Comparison of ENCODE assay signal across 30 mouse cellular contexts in the genomic region with DNA sequence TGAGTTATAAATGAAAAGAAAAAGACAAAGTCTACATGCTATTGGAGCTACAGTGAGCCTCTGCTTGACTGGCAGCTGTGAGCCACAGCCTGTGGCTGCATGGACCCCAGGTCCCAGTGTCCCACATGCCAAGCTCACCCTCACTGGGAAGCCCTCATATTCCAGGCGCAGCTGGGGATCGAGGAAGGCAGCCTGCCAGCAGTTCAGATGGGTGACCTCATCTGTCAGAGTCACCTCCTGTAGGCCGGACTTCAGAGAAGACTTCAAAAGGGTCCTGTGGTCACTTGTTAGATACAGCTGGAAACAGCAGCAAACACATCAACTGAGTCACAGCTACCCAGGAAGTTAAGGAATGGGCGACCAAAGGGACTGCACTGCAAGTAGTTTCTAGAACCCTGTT. TPM values are rescaled to one million over a fixed set of nuclear protein-coding genes. Genes with fewer than 3 reads are reported as not detected.
DNase-seq lines count a peak whose midpoint lies in the region; ATAC-seq and TF ChIP-seq lines count a peak whose summit lies in the region.
"Had no signal": no experiment of that assay in that cellular context is flagged by ENCODE, and none has a peak within 500 bp of the region (broad histone marks: within the 10 kb centered on the region; RNA-seq: fewer than 3 reads in every experiment).

No protein-coding gene starts in this region.

- no peaks in the 10 kb centered on the region for H3K36me3 ChIP-seq in lung, embryonic 14.5 days (ENCODE audit: insufficient read depth)
- H3K36me3 ChIP-seq in forebrain, embryonic 11.5 days (ENCODE audit: control insufficient read depth, insufficient read depth, low read length): no peaks in the 10 kb centered on the region
- H3K36me3 ChIP-seq in kidney, embryonic 15.5 days: no peaks in the 10 kb centered on the region
- H3K36me3 ChIP-seq: forebrain, embryonic 12.5 days; heart, embryonic 12.5 days; midbrain, embryonic 15.5 days; neural tube, embryonic 15.5 days had no signal

- H3K27me3 ChIP-seq in lung, embryonic 14.5 days (ENCODE audit: insufficient read depth, low read length): no peaks in the 10 kb centered on the region
- no peaks in the 10 kb centered on the region for H3K27me3 ChIP-seq in forebrain, embryonic 11.5 days (ENCODE audit: control insufficient read depth, insufficient read depth, low read length)
- H3K27me3 ChIP-seq in kidney, embryonic 15.5 days: no peaks in the 10 kb centered on the region
- H3K27me3 ChIP-seq: forebrain, embryonic 12.5 days; midbrain, embryonic 15.5 days; neural tube, embryonic 15.5 days had no signal

- DNase-seq in cerebellum, adult 9-11 months: peak; percentile 10
- DNase-seq in cerebellum, adult 11-12 months: no peak
- DNase-seq in lung, embryonic 14.5 days: peak; percentile 63
- DNase-seq in lung, adult 2 months: no peak
- peak; percentile 16 for DNase-seq in adrenal gland, postnatal 25 days
- peak; percentile 34 for DNase-seq in lung, postnatal 14 days
- DNase-seq in forebrain, embryonic 11.5 days (ENCODE audit: low spot score): no peak
- DNase-seq: B cell, adult 2 months; cerebellum, adult 11 months; gastrocnemius, postnatal 14 days; kidney, adult 18-20 months; kidney, postnatal 10 days; layer of hippocampus, postnatal 36 days; left cerebral cortex, postnatal 4 days; liver; retina, postnatal 1 day; right cerebral cortex, postnatal 14 days had no signal

- H3K27ac ChIP-seq in lung, embryonic 14.5 days (ENCODE audit: low read depth): no peak overlapping the region
- no peak overlapping the region for H3K27ac ChIP-seq in forebrain, embryonic 11.5 days (ENCODE audit: low read depth, low read length)
- no peak overlapping the region for H3K27ac ChIP-seq in kidney, embryonic 15.5 days
- H3K27ac ChIP-seq: forebrain, embryonic 12.5 days; liver, embryonic 14.5 days; midbrain, embryonic 15.5 days; neural tube, embryonic 15.5 days had no signal

- H3K9ac ChIP-seq in lung, embryonic 14.5 days: no peak overlapping the region
- no peak overlapping the region for H3K9ac ChIP-seq in forebrain, embryonic 11.5 days (ENCODE audit: low read length)
- H3K9ac ChIP-seq in kidney, embryonic 15.5 days: no peak overlapping the region
- H3K9ac ChIP-seq: forebrain, embryonic 12.5 days; heart, embryonic 12.5 days; liver, embryonic 14.5 days; midbrain, embryonic 15.5 days; neural tube, embryonic 15.5 days had no signal

- peak; percentile 66 for ATAC-seq in lung, embryonic 14.5 days (ENCODE audit: insufficient read depth)
- ATAC-seq in forebrain, embryonic 11.5 days (replicated peaks; ENCODE audit: low FRiP score): no peak
- ATAC-seq in kidney, embryonic 15.5 days (replicated peaks; ENCODE audit: low FRiP score): no peak
- ATAC-seq: hindbrain, embryonic 16.5 days; midbrain, embryonic 15.5 days had no signal

- H3K9me3 ChIP-seq in lung, embryonic 14.5 days (ENCODE audit: low read depth, low read length): no peaks in the 10 kb centered on the region
- H3K9me3 ChIP-seq in forebrain, embryonic 11.5 days (ENCODE audit: control insufficient read depth, low read length): no peaks in the 10 kb centered on the region
- H3K9me3 ChIP-seq in kidney, embryonic 15.5 days (replicated peaks): no peaks in the 10 kb centered on the region
- H3K9me3 ChIP-seq: forebrain, embryonic 12.5 days; heart, embryonic 12.5 days; midbrain, embryonic 15.5 days; neural tube, embryonic 15.5 days had no signal

- TF ChIP-seq CTCF in lung, embryonic 14.5 days (IDR thresholded peaks at IDR 0.05; ENCODE audit: low read depth): no peak
- no peak for TF ChIP-seq CTCF in lung, adult 2 months (IDR thresholded peaks at IDR 0.05; ENCODE audit: insufficient read depth, low read length)

- TF ChIP-seq POLR2A in lung, adult 2 months (IDR thresholded peaks at IDR 0.05; ENCODE audit: borderline replicate concordance, extremely low read depth, low read depth, low read length): no peak

- H3K4me2 ChIP-seq in lung, embryonic 14.5 days: no peak overlapping the region
- no peak overlapping the region for H3K4me2 ChIP-seq in forebrain, embryonic 11.5 days (ENCODE audit: low read depth, low read length, severe bottlenecking)
- no peak overlapping the region for H3K4me2 ChIP-seq in kidney, embryonic 15.5 days
- H3K4me2 ChIP-seq: forebrain, embryonic 12.5 days; heart, embryonic 12.5 days; midbrain, embryonic 15.5 days; neural tube, embryonic 15.5 days had no signal

- no peaks in the 10 kb centered on the region; the same call in 1 of the 2 replicates for H3K4me1 ChIP-seq in lung, embryonic 14.5 days (ENCODE audit: insufficient read depth)
- no peaks in the 10 kb centered on the region for H3K4me1 ChIP-seq in lung, adult 2 months (ENCODE audit: control insufficient read depth, insufficient read depth, low read length)
- H3K4me1 ChIP-seq in forebrain, embryonic 11.5 days (replicated peaks; ENCODE audit: control insufficient read depth, insufficient read depth, low read length): no peaks in the 10 kb centered on the region
- H3K4me1 ChIP-seq in kidney, embryonic 15.5 days: no peaks in the 10 kb centered on the region
- H3K4me1 ChIP-seq: forebrain, embryonic 12.5 days; midbrain, embryonic 15.5 days; neural tube, embryonic 15.5 days had no signal

- 24% methylated on average over 4 of the region's 4 CpGs for WGBS in lung, embryonic 14.5 days
- 45% methylated on average over 4 of the region's 4 CpGs for WGBS in lung, adult 2 months
- 83% methylated on average over 4 of the region's 4 CpGs for WGBS in forebrain, embryonic 11.5 days
- 74% methylated on average over 4 of the region's 4 CpGs for WGBS in kidney, embryonic 15.5 days

- H3K4me3 ChIP-seq in lung, embryonic 14.5 days (ENCODE audit: low read depth, low read length): no peak overlapping the region
- H3K4me3 ChIP-seq in lung, adult 2 months (replicated peaks; ENCODE audit: extremely low read depth, low read depth, low read length): no peak overlapping the region
- H3K4me3 ChIP-seq in forebrain, embryonic 11.5 days (ENCODE audit: low read depth, low read length): no peak overlapping the region
- no peak overlapping the region for H3K4me3 ChIP-seq in kidney, embryonic 15.5 days (replicated peaks)
- H3K4me3 ChIP-seq: erythroblast, embryonic 14.5 days; forebrain, embryonic 12.5 days; heart, embryonic 12.5 days; midbrain, embryonic 15.5 days; neural tube, embryonic 15.5 days had no signal

RNA-seq across cellular contexts. Expression of a gene that starts 14.7 kb away (rescaled TPM):
- 0.13 and 0.22 TPM in 2 replicates for polyA plus RNA-seq in lung, embryonic 14.5 days (2014; fragmentation: Nextera tagmentation; extraction: Ambion mirVana)
- polyA plus RNA-seq in lung, adult 2 months (2012; rRNA removed): 2.3 and 3.3 TPM in 2 replicates
- total RNA-seq in adrenal gland, postnatal 25 days (2021): 0.46 TPM in 1 of 2 replicates, not detected in the other
- polyA plus RNA-seq in forebrain, embryonic 11.5 days (2014; fragmentation: Nextera tagmentation; extraction: Ambion mirVana): 0.21 TPM in 1 of 2 replicates, not detected in the other
- polyA plus RNA-seq in kidney, embryonic 15.5 days (2015; fragmentation: Nextera tagmentation; extraction: Ambion mirVana): 0.17 TPM in 1 of 2 replicates, not detected in the other
- total RNA-seq: common myeloid progenitor, adult 5-6 weeks; gastrocnemius, postnatal 14 days; granulocyte monocyte progenitor cell, adult 5-6 weeks; hematopoietic stem cell, adult 5-6 weeks had no signal
- polyA plus RNA-seq: erythroblast, embryonic 14.5 days; large intestine, adult 2 months; small intestine, adult 2 months had no signal

RNA-seq across cellular contexts. Expression of a gene that starts 34.5 kb away (rescaled TPM):
- polyA plus RNA-seq in lung, embryonic 14.5 days (2014; fragmentation: Nextera tagmentation; extraction: Ambion mirVana): 2.3 and 2.8 TPM in 2 replicates
- polyA plus RNA-seq in lung, adult 2 months (2012; rRNA removed): 12.0 and 15.7 TPM in 2 replicates
- 5.0 and 5.2 TPM in 2 replicates for total RNA-seq in adrenal gland, postnatal 25 days (2021)
- 0.77 and 0.99 TPM in 2 replicates for polyA plus RNA-seq in forebrain, embryonic 11.5 days (2014; fragmentation: Nextera tagmentation; extraction: Ambion mirVana)
- polyA plus RNA-seq in kidney, embryonic 15.5 days (2015; fragmentation: Nextera tagmentation; extraction: Ambion mirVana): 3.8 and 4.0 TPM in 2 replicates

Comparison
In these comparisons a context has a peak if more than half of its experiments do, and no peak if none do; other contexts are left out.
1. DNase-seq: peak in cerebellum, adult 9-11 months (single experiment), lung, embryonic 14.5 days (single experiment), adrenal gland, postnatal 25 days (single experiment) and lung, postnatal 14 days (single experiment); none in cerebellum, adult 11-12 months (single experiment), lung, adult 2 months (single experiment) and forebrain, embryonic 11.5 days (single experiment).